Mouse (Mus musculus) NIH3T3 (cell line): ENCODE results near the gene Ror2.

Experiments used
- DNase-seq: peaks from one replicate; pipeline ENCODE4 v3.0.0-alpha.2; 2012; ENCODE audit warnings: low read depth

The Ror2 gene

GRCm38 (mm10) chr13:53274771-53275170 lies 11.2 kb downstream of the Ror2 start:
- no peak for DNase-seq

GRCm38 (mm10) chr13:53271595-53271994 lies 14.3 kb downstream of the Ror2 start:
- no peak for DNase-seq

GRCm38 (mm10) chr13:53270549-53270948 lies 15.4 kb downstream of the Ror2 start:
- DNase-seq: no peak

GRCm38 (mm10) chr13:53268541-53268940 lies 17.4 kb downstream of the Ror2 start:
- DNase-seq: no peak

- DNase-seq: no peak
Observed at GRCm38 (mm10) chr13:53267849-53268248, 18.1 kb downstream of the Ror2 start.

- DNase-seq: no peak
Observed at GRCm38 (mm10) chr13:53267155-53267554, 18.8 kb downstream of the Ror2 start.

- DNase-seq: peak; percentile 78
Observed at GRCm38 (mm10) chr13:53266543-53266951, 19.4 kb downstream of the Ror2 start.

GRCm38 (mm10) chr13:53264896-53265295 lies 21.0 kb downstream of the Ror2 start:
- no peak for DNase-seq

GRCm38 (mm10) chr13:53262509-53263250 lies 23.2 kb downstream of the Ror2 start:
- no peak for DNase-seq

GRCm38 (mm10) chr13:53261106-53261771 lies 24.7 kb downstream of the Ror2 start:
- DNase-seq: peak; percentile 66

- peak; percentile 50 for DNase-seq
Observed at GRCm38 (mm10) chr13:53258943-53259342, 27.0 kb downstream of the Ror2 start.

- DNase-seq: no peak
Observed at GRCm38 (mm10) chr13:53258497-53258896, 27.4 kb downstream of the Ror2 start.

- no peak for DNase-seq
Observed at GRCm38 (mm10) chr13:53253255-53253654, 32.7 kb downstream of the Ror2 start.

GRCm38 (mm10) chr13:53248586-53249401 lies 37.1 kb downstream of the Ror2 start:
- peak; percentile 49 for DNase-seq

- DNase-seq: no peak
Observed at GRCm38 (mm10) chr13:53248080-53248479, 37.8 kb downstream of the Ror2 start.

GRCm38 (mm10) chr13:53247175-53247574 lies 38.7 kb downstream of the Ror2 start:
- DNase-seq: no peak

- DNase-seq: peak; percentile 40
Observed at GRCm38 (mm10) chr13:53244151-53244550, 41.8 kb downstream of the Ror2 start.

- DNase-seq: no peak
Observed at GRCm38 (mm10) chr13:53237455-53237854, 48.5 kb downstream of the Ror2 start.

- DNase-seq: no peak
Observed at GRCm38 (mm10) chr13:53236434-53237401, 49.2 kb downstream of the Ror2 start.

GRCm38 (mm10) chr13:53235953-53236352 lies 50.0 kb downstream of the Ror2 start:
- DNase-seq: no peak

- no peak for DNase-seq
Observed at GRCm38 (mm10) chr13:53234844-53235243, 51.1 kb downstream of the Ror2 start.
